Mouse (Mus musculus): ENCODE results near the gene Leng9.
"Not testable (repeated sequence)": the region's sequence is repeated elsewhere in the genome, so short reads cannot be mapped to it uniquely, and the experiment has no call there.

Gene Leng9

GRCm38 (mm10) chr7:4150059-4150541, at the start of gene Leng9:
Gene Leng9 (minus strand): TSS chr7:4150374.
- no peak for DNase-seq (ENCODE audit: low spot score)

- DNase-seq (ENCODE audit: low spot score) = peak; percentile 68
Measured at GRCm38 (mm10) chr7:4178438-4178837, 28.3 kb upstream of the Leng9 start.

DNA sequence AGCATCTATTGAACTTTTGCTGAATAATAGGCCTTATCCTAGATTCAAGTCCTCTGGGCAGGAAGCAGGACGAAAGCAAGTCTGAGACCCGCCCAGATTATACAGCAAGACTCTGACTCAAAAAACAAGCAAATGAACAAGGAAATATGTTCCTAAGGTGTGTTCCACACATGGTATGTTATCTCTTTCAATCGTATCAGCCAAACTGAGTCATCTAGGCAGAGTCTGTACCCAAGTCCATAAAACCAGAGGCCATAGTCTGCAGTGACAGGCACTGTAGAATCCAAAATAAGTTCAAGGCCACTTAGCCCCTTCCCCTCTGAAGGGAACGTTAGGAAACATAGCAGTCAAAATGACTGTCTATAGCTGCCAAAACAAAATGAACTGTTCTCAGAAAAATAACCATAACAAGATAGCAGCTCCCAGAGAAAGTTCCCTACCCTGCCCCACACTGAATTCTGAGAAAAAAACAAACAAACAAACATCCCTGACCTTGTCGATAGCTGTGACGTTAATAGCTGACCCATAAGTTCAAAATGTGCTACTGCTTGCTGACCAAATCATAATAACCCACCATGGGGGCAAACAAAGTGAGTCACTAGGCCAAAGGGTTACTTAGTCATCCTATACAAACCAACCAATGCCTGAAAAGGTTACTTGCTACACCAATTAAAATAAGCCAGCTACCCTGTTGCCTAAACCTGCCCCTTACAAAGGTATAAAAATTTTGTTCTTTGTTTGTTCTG, 20.2 kb upstream of the Leng9 start:
- DNase-seq (ENCODE audit: low spot score) = no peak

- peak; percentile 58 for DNase-seq (ENCODE audit: low spot score)
Measured at GRCm38 (mm10) chr7:4167098-4167497, 16.9 kb upstream of the Leng9 start.

DNA sequence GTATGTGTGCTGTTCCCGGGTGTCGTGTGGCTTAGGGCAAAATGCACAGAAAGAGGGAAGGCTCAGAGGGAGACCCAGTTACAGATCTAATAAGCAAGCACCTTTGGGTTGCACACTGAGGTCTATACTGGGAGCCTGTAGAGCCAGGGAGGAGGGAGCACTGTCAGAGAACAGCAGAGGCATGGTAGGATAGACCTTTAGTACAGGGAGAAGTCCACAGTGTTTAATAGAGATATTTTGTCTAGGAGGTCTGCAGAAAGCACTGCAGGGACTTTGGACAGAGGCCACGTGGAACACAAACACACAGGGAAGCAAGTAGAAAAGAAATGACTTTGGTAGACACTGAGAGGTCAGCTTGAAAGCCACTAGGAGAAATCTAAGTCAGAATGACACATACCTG, 15.1 kb upstream of the Leng9 start:
- DNase-seq (ENCODE audit: low spot score) = no peak

GRCm38 (mm10) chr7:4164090-4164910, 14.1 kb upstream of the Leng9 start, which contains the start of gene Cdc42ep5:
Gene Cdc42ep5 (minus strand): TSS chr7:4164860.
- DNase-seq (ENCODE audit: low spot score) = peak; percentile 73

DNA sequence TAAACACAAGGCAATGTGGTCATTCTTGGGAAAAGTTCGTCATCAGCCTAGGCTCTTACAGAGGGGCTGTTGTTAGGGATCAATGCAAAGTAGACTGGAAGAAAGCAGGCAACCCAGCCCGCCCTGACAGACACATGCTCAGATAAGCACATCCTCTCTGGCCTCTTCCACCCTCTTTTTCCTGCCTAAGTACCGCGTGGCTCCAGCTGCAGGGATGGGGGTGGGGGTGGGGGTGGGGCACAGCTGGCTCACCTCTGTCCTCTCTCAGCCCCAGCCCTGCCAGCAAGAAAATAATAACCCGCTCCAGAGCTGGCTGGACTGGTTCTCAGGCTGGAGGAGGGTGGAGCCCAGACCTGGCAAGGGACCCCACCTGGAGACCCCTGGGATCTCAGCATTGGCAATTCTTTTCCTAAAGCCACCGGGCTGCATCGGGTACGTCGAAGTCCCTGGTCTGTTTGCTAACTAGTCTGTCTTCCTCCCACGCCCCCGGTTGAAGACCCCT, 13.4 kb upstream of the Leng9 start:
- DNase-seq (ENCODE audit: low spot score) = no peak

GRCm38 (mm10) chr7:4161596-4161995, 11.4 kb upstream of the Leng9 start:
- not testable (repeated sequence) for DNase-seq (ENCODE audit: low spot score)

DNA sequence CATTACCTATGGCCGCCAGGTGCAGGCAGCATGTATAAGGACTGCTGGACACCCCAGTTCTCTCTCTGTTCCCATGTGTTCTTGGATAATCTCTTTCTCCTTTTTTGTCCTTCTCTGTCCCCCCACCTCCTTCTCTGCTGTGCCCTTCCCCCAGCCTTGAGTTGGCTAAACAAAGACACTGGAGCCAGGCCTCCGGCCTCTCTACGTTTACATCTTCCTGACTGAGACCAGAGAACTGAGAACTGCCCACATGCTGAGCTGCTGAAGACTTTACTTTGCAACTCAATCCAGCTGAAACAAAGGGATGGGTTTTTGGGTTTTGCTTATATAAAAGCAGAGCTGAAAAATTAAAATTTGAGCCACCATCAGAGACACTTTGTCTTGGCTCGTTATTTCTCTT, 4.8 kb upstream of the Leng9 start:
- DNase-seq (ENCODE audit: low spot score) = no peak

- DNase-seq (ENCODE audit: low spot score) = no peak
Measured at GRCm38 (mm10) chr7:4154356-4154755, 4.2 kb upstream of the Leng9 start.

DNA sequence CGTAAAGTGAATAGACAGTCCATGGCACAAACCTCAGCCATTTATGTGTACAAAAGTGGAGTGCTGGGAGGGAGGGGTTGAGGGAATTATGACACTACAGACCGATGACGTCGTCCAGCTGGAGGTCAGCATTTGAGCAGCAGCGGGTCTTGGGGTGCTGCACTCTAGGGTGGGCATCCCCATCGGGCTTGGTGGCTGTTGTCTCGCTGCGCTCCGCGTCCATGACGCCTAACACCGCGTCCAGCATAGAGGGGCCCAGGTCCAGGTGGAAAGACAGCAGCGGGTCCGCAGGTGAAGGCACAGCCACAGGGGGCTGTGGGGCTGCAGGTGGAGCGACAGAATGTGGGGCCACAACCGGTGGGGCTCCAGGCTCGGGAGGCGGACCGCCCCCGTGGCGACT, 1.1 kb upstream of the Leng9 start:
- no peak for DNase-seq (ENCODE audit: low spot score)

- no peak for DNase-seq (ENCODE audit: low spot score)
Measured at GRCm38 (mm10) chr7:4150811-4151221, 642 bp upstream of the Leng9 start.

- DNase-seq (ENCODE audit: low spot score) = peak; percentile 74
Measured at GRCm38 (mm10) chr7:4149209-4150054, 742 bp downstream of the Leng9 start.

- DNase-seq (ENCODE audit: low spot score) = no peak
Measured at GRCm38 (mm10) chr7:4148341-4149208, 1.6 kb downstream of the Leng9 start.

DNA sequence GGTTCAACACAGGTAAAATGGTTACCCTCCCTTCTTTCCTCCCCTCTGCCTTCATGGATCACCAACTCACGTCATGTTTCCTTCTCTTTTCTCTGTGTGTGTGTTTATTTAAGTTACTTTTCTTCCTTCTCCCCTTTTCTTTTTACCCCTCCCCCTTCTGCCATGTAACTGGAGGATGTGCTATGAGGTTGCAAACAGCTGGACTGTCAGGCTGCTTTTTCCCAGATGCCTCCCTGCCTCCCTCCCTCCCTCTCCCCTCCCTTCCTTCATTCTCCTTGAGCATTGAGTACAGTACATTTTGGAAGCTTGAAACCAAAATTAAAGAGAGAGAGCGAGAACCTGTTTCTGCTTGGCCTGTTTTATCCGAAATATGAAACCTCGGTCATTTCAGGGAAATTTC, 2.3 kb downstream of the Leng9 start:
- no peak for DNase-seq (ENCODE audit: low spot score)

- DNase-seq (ENCODE audit: low spot score) = no peak
Measured at GRCm38 (mm10) chr7:4147371-4147770, 2.8 kb downstream of the Leng9 start.

DNA sequence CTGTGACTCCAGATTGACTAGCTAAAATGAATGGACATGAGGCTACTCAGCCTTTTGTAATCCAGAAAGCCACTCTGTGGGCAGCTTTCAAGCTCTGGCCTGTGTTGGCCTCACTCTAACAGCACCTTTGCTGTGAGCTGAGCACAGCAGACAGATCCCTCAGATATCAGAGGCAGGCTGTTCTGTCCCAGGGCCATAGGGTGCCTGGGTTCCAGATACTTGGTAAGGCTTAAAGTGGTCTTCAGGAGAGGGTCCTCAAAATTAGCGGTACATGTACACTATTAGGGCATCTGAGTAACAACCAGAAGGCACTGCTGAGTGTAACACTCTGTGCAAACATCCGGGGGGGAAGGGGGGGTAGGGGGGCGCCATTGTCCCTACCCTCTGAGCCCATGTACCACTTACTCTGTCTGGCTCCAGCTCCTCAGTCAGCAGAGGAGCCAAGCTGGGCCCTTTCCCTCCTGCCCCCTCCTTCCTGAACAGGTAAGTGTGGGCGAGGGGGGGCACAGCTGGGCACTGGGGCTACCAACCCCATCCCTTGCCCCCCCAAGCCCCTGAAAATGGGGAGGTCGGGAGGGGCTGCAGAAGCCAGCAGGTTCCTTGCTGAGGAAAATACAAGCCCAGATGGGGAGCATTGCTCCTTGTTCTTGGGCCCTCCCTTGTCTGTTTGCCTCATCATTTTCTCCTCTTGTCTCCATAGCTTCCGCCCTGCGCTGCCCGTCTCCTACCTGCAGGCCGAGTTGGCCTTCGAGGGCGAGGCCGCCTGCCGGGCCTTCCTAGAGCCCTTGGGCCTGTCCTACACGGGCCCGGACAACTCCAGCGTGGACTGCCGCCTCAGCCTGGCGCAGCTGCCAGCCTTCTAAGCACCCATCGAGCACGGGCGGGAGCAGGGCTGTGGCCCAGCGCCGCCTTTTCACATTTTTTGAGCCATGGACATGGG, 3.7 kb downstream of the Leng9 start:
- no peak for DNase-seq (ENCODE audit: low spot score)

- peak; percentile 53 for DNase-seq (ENCODE audit: low spot score)
Measured at GRCm38 (mm10) chr7:4145552-4146190, 4.5 kb downstream of the Leng9 start.
